Mouse (Mus musculus): ENCODE measurements at regions not wholly inside any gene's neighbourhood (a gene's known extent, or its start where the extent isn't known, plus 50 kb on each side); places are given as distances from the start of the nearest gene placed in this dataset.

DNA sequence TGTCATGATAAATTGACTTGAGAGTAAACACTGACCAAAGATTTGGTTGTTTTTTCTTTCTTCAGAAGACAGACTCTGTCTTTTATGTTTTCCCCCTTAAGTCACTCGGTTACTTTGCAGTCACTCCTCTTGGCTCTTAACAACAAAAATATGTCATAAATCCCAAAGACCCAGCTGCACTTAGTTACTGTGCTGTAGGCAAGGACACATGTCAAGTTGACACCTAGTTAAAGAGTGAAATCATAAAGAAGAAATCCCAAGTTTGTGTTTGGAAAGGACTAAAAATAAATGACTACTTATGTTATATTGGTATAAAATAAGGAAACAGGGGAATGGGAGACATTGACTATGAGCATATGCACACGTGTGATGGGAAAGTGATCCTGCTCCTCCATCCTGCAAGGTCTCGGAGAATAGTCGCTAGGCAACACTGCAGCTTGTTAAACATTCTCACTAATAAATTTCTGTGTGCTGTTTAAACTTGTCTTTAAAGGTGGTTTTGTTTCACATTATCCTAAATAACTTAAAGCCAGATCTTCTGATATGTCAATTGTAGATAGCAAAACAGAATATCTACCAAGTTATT lies 298.1 kb downstream of the Gulp1 start:
- H3K27me3 ChIP-seq (replicated peaks), result no peaks in the 10 kb centered on the region
- no peaks in the 10 kb centered on the region for H3K4me1 ChIP-seq (replicated peaks)
- no peaks in the 10 kb centered on the region for H3K36me3 ChIP-seq
- H3K4me2 ChIP-seq, result no peak overlapping the region
- ATAC-seq (ENCODE audit: insufficient number of reproducible peaks, low FRiP score), result no peak
- H3K4me3 ChIP-seq, result no peak overlapping the region
- H3K9me3 ChIP-seq (replicated peaks), result no peaks in the 10 kb centered on the region
- 64% methylated on average over 4 of the region's 4 CpGs for WGBS
- no peak overlapping the region for H3K27ac ChIP-seq (ENCODE audit: poor library complexity, severe bottlenecking)
- H3K9ac ChIP-seq, result no peak overlapping the region

- H3K36me3 ChIP-seq, result no peaks in the 10 kb centered on the region
- H3K9me3 ChIP-seq (replicated peaks), result peaks cover 6% of the 10 kb centered on the region
- H3K27me3 ChIP-seq (replicated peaks), result no peaks in the 10 kb centered on the region
- H3K4me2 ChIP-seq, result no peak overlapping the region
- H3K4me1 ChIP-seq (replicated peaks), result no peaks in the 10 kb centered on the region
- no peak overlapping the region for H3K4me3 ChIP-seq
- H3K27ac ChIP-seq (ENCODE audit: poor library complexity, severe bottlenecking), result no peak overlapping the region
- no peak overlapping the region for H3K9ac ChIP-seq
- no peak for ATAC-seq (ENCODE audit: insufficient number of reproducible peaks, low FRiP score)
- WGBS, result 80% methylated on average over 1 of the region's 1 CpGs
Observed at GRCm38 (mm10) chr1:44863390-44863789, 312.1 kb downstream of the Gulp1 start.

GRCm38 (mm10) chr1:44863818-44864217 lies 312.5 kb downstream of the Gulp1 start:
- ATAC-seq (ENCODE audit: insufficient number of reproducible peaks, low FRiP score), result no peak
- 93% methylated on average over 1 of the region's 1 CpGs for WGBS

DNA sequence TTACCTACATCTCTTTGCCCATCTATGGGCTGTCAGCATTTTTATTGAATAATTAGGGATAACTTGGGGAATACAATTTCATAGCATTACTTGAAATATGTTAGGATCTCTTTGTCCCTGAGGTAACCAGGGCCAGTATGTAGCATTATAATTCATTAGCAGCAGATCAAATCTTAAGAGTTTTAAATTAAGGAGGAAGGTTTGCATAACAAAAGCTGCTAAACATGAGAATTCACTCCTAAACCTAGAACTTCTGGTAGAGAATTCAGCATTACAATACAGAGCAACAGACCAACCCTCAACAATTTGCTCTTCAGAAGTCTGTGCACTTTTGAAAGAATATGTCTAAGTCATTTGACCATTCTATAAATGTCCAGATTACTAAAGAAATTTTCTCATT lies 340.3 kb downstream of the Gulp1 start:
- no peak for ATAC-seq (ENCODE audit: insufficient number of reproducible peaks, low FRiP score)
- Histone ChIP-seq H3K4me1 (replicated peaks) (no peaks in the 10 kb centered on the region), H3K4me2 (no peak overlapping the region)

More at GRCm38 (mm10) chr1:44863818-44864217, 312.5 kb downstream of the Gulp1 start:
- Histone ChIP-seq H3K4me2 (no peak overlapping the region), H3K27me3 (replicated peaks) (no peaks in the 10 kb centered on the region), H3K9me3 (replicated peaks) (peaks cover 2% of the 10 kb centered on the region), H3K4me3 (no peak overlapping the region), H3K4me1 (replicated peaks) (no peaks in the 10 kb centered on the region), H3K36me3 (no peaks in the 10 kb centered on the region), H3K9ac (no peak overlapping the region), H3K27ac (ENCODE audit: poor library complexity, severe bottlenecking) (no peak overlapping the region)

DNA sequence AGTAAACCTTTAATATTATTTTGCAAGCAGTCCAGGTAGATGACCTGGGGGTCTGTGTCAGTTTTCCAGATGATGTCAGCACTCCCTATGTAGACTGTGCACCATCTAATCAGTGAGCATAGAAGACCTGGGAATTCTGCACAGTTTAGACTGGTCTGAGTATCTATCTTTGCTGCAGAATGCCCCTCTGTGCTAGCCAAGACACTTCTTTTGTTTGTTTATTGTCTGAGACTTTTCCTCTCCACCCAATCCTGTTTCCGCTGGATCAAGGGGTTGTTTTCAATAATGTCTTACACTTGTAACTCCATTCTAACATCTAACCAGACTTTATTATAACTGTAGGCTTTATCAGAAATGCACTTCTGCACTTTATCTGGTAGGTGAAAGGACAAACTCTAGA lies 341.1 kb downstream of the Gulp1 start:
- 0 out of 2 replicates have a peak, but pooled peaks have one; percentile 9 for ATAC-seq (ENCODE audit: insufficient number of reproducible peaks, low FRiP score)
- 57% methylated on average over 1 of the region's 1 CpGs for WGBS

More for the DNA sequence above, 340.3 kb downstream of the Gulp1 start:
- Histone ChIP-seq H3K9me3 (replicated peaks) (no peaks in the 10 kb centered on the region), H3K4me3 (no peak overlapping the region), H3K9ac (no peak overlapping the region), H3K36me3 (no peaks in the 10 kb centered on the region), H3K27ac (ENCODE audit: poor library complexity, severe bottlenecking) (no peak overlapping the region), H3K27me3 (replicated peaks) (no peaks in the 10 kb centered on the region)

More for the DNA sequence above, 341.1 kb downstream of the Gulp1 start:
- no peaks in the 10 kb centered on the region for H3K4me1 ChIP-seq (replicated peaks)
- H3K4me2 ChIP-seq, result no peak overlapping the region
- no peaks in the 10 kb centered on the region for H3K27me3 ChIP-seq (replicated peaks)
- H3K9ac ChIP-seq, result no peak overlapping the region
- H3K36me3 ChIP-seq, result no peaks in the 10 kb centered on the region
- H3K27ac ChIP-seq (ENCODE audit: poor library complexity, severe bottlenecking), result no peak overlapping the region
- no peaks in the 10 kb centered on the region for H3K9me3 ChIP-seq (replicated peaks)
- no peak overlapping the region for H3K4me3 ChIP-seq

All from heart, embryonic 12.5 days (tissue).